Mouse (Mus musculus): Measurements from ENCODE around the gene Col9a2. TPM values are rescaled to one million over a fixed set of nuclear protein-coding genes. Genes with fewer than 3 reads are reported as not detected.

The Col9a2 gene
- total RNA-seq (2023) = not detected

DNA sequence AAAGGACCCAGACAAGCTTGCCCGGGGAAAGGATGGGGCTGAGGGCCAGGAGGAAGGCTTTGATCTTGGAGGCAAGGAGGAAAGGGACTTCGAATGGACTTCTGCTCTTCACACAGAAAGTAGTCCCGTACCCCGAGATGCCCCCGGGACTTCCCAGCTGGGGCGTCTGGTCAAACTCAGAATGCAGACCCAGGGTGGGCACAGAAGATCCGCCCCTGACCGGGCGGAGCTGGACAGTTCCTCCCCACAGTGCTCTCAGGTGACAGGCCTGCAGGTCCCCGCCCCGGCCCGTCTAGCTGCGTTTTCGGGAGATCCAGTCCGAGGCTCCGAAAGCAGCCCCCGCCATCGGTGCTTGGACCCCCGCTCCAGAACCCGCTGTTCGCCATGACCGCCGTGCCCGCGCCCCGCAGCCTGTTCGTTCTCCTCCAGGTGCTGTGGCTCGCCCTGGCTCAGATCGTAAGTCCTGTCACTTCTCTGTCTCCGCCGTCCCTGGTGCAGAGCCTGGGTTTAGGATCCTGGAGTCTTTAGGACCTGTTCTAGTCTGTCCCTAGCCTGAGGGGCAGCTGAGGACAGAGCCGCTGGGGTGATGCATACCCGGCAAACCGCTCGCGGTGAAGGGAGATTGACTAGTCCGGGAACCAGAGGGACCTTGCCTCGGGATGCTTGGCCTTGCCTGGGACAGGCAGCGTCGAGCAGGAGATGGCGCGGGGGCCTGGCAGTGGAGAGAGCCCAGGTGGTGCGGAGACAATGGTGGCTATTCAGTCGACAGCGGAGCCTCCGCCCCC lies at the start of gene Col9a2:
TSS of gene Col9a2 (plus strand) at position 55 of the 785 bp plus-strand sequence.

DNA sequence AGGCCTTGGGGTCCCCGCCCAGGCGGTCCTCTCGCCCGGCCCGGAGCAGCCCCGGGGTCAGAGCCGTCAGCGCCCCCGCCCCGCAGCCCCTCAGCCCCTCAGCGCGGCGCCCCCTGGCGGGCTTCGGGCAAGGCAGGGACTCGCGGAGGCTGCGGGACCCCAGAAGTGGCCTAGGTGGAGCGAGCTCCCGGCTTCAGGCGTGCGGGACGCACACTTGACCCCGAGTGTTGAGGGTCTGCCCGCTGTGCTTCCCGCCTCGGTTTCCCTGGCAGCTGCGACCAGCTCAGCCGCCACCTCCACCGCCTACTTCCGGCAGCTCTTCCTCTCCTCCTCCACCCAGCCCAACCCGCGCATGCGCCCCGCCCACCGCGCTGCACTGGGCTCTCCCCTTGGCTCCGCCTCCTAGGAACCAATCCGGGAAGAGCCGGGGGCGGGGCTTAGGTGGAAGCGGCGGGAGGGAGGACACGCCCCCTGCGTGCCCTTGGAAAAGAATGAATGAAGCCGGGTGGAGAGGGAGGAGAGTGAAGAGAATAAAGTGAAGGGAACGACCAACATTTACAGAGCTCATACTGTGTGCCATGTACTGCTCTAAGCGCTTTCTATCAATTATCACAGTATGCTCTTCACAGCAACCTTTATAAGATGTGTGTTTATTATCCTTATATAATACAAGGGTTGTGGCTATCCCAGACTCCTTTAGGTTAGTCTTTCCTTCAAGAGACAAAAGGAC lies 22.1 kb upstream of the Col9a2 start, which contains the start of gene Smap2:
TSS of gene Smap2 (minus strand) at position 320 of the 730 bp plus-strand sequence.

DNA sequence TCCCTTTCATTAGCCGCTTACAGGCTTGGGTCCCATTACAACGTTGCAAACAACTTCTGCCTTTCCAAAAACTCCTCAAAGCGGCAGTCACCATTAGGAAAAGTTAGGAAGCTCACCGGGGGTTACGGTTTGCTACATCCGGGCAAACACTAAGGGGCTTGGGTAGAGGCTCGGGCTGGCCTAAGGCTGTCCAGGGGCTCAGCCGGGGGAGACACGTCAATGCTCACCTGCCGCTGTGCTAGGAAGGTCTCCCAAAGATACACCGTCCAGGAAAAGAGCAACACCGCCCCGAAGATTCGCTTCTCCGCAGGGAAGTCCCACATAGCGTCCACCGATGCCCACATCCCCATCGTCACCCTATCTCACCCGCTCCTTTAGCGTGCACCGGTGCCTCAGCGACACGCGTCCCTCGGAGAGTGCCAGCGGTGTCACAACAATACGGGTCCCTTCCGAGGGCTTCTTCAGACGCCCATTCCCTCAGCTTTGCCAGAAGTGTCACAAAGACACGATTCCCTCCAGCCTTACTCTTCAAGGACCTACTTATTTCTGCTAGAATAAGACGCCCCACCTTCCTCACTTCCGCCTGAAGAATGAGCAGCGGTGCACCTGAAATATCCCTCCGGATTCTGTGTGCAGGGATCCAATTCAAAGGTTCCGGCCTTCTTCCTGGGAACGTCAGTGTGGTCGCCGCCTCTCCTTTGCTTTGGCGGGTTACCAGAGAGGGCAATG lies 58.6 kb downstream of the Col9a2 start, which contains the start of gene Zmpste24:
TSS of gene Zmpste24 (minus strand) at position 592 of the 729 bp plus-strand sequence.

Other genes with a start within 250 kb of the Col9a2 start
- 10 to 100 TPM; 45.6 to 47.6 TPM for gene Nfyc, start 207.8 kb upstream of the Col9a2 start, total RNA-seq (2023)
- gene Rims3, start 184.6 kb upstream of the Col9a2 start, total RNA-seq (2023) = under 1 TPM; 0.18 to 0.35 TPM
- gene Exo5, start 114.4 kb upstream of the Col9a2 start, total RNA-seq (2023) = 1 to 10 TPM; 5.2 to 6.9 TPM
- gene Zfp69, start 87.7 kb upstream of the Col9a2 start, total RNA-seq (2023) = 1 to 10 TPM; 1.0 to 1.5 TPM
- gene Smap2, start 22.1 kb upstream of the Col9a2 start, total RNA-seq (2023) = 100 to 1,000 TPM; 158 to 165 TPM
- 100 to 1,000 TPM; 107 to 110 TPM for gene Zmpste24, start 58.9 kb downstream of the Col9a2 start, total RNA-seq (2023)
- not detected for gene Tmco2, start 69.8 kb downstream of the Col9a2 start, total RNA-seq (2023)
- gene Rlf, start 175.7 kb downstream of the Col9a2 start, total RNA-seq (2023) = 10 to 100 TPM; 69.8 to 80.9 TPM